Comparison of ENCODE assay signal across 11 mouse cellular contexts in the genomic region with DNA sequence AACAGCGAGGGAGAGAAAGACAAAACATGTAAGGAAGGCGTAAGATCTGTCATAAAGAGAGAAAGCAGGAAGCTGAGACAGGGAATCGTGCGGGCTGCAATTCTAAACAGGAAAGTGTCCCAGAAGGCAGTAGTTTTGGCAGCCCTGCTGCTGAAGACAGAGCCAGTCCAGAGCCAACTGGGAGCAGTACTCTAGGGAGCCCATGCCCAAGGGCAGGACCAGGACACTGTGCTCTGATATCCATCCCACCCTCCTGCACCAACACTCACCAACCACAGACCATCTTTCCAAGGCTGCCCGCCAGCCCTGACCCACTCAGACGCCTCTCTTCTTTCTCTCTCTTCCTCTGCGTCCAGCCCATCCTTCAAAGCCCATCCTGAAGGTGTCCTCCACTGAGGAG. TPM values are rescaled to one million over a fixed set of nuclear protein-coding genes. Genes with fewer than 3 reads are reported as not detected.
DNase-seq lines count a peak whose midpoint lies in the region; ATAC-seq and TF ChIP-seq lines count a peak whose summit lies in the region.
"Had no signal": no experiment of that assay in that cellular context is flagged by ENCODE, and none has a peak within 500 bp of the region (broad histone marks: within the 10 kb centered on the region; RNA-seq: fewer than 3 reads in every experiment).

No protein-coding gene starts in this region.

- no peaks in the 10 kb centered on the region for H3K27me3 ChIP-seq in heart, adult 2 months (ENCODE audit: control insufficient read depth, insufficient read depth, low read length)
- H3K27me3 ChIP-seq in intestine, embryonic 16.5 days (replicated peaks; ENCODE audit: control insufficient read depth, insufficient read depth, low read length), result no peaks in the 10 kb centered on the region
- H3K27me3 ChIP-seq in stomach, embryonic 15.5 days (replicated peaks), result no peaks in the 10 kb centered on the region

- peak in 1 of 2 experiments; percentile 50 for DNase-seq in heart, adult 2 months
- DNase-seq in heart, postnatal 25 days (ENCODE audit: low spot score), result no peak
- DNase-seq in ovary, postnatal 36 days (ENCODE audit: low spot score), result peak; percentile 53
- no peak for DNase-seq in ovary, postnatal 10 days (ENCODE audit: low spot score)
- DNase-seq in cerebellum, adult 8-10 months, result no peak
- DNase-seq: gastrocnemius, adult 2 months; retina, postnatal 1 day had no signal

- TF ChIP-seq CTCF in heart, adult 2 months (IDR thresholded peaks at IDR 0.05), result no peak

- intact Hi-C loops in heart, adult 2 months (cut with DNase I), result loop anchor here (1.0 kb wide), 1 partner anchor 16 kb away; no protein-coding TSS in a partner anchor
- intact Hi-C loops in heart, postnatal 25 days (cut with DNase I), result loop anchor here (5.0 kb wide), 1 partner anchor 54 kb away; no protein-coding TSS in a partner anchor

- TF ChIP-seq POLR2A in heart, adult 2 months (IDR thresholded peaks at IDR 0.05; ENCODE audit: insufficient read depth, low read depth, low read length), result no peak

- no peaks in the 10 kb centered on the region for H3K36me3 ChIP-seq in heart, adult 2 months (ENCODE audit: control insufficient read depth, insufficient read depth, low read length)
- H3K36me3 ChIP-seq in intestine, embryonic 16.5 days (ENCODE audit: control insufficient read depth, insufficient read depth, low read length), result no peaks in the 10 kb centered on the region
- no peaks in the 10 kb centered on the region for H3K36me3 ChIP-seq in stomach, embryonic 15.5 days

- H3K9me3 ChIP-seq in intestine, embryonic 16.5 days (ENCODE audit: control insufficient read depth, low read length), result no peaks in the 10 kb centered on the region
- H3K9me3 ChIP-seq in stomach, embryonic 15.5 days, result no peaks in the 10 kb centered on the region

- no peak overlapping the region for H3K4me3 ChIP-seq in heart, adult 2 months
- no peak overlapping the region for H3K4me3 ChIP-seq in intestine, embryonic 16.5 days (ENCODE audit: low read length)
- H3K4me3 ChIP-seq in stomach, embryonic 15.5 days (replicated peaks), result no peak overlapping the region
- H3K4me3 ChIP-seq: gastrocnemius, adult 2 months; layer of hippocampus, adult 2 months had no signal

- no peak overlapping the region for H3K9ac ChIP-seq in heart, adult 2 months (ENCODE audit: low read depth, low read length)
- H3K9ac ChIP-seq in intestine, embryonic 16.5 days (ENCODE audit: low read depth, low read length), result peak overlapping the region; percentile 2
- H3K9ac ChIP-seq in stomach, embryonic 15.5 days, result no peak overlapping the region

- H3K27ac ChIP-seq in heart, adult 2 months, result peak overlapping the region; percentile 45
- H3K27ac ChIP-seq in intestine, embryonic 16.5 days (ENCODE audit: low read length), result peak overlapping the region; percentile 78
- peak overlapping the region; percentile 78 for H3K27ac ChIP-seq in stomach, embryonic 15.5 days
- H3K27ac ChIP-seq: gastrocnemius, adult 2 months; layer of hippocampus, adult 2 months had no signal

- no peak for TF ChIP-seq EP300 in heart, adult 2 months (IDR thresholded peaks at IDR 0.05; ENCODE audit: insufficient read depth, low read depth, low read length)

- ATAC-seq in intestine, embryonic 16.5 days, result no peak
- ATAC-seq in stomach, embryonic 15.5 days (ENCODE audit: insufficient read depth, low FRiP score, low read depth), result no peak
- no peak for ATAC-seq in megakaryocyte-erythroid progenitor cell, adult 5-6 weeks (replicated peaks; ENCODE audit: low FRiP score, low TSS enrichment, poor library complexity, severe bottlenecking)

- peaks cover 9% of the 10 kb centered on the region for H3K4me1 ChIP-seq in heart, adult 2 months (ENCODE audit: control insufficient read depth, insufficient read depth, low read length)
- peaks cover 57% of the 10 kb centered on the region for H3K4me1 ChIP-seq in intestine, embryonic 16.5 days (ENCODE audit: control insufficient read depth, insufficient read depth, low read length)
- peaks cover 54% of the 10 kb centered on the region for H3K4me1 ChIP-seq in stomach, embryonic 15.5 days

- H3K79me2 ChIP-seq in heart, adult 2 months (replicated peaks; ENCODE audit: control insufficient read depth, insufficient read depth, low read length), result no peaks in the 10 kb centered on the region

- 27% methylated on average over 7 of the region's 7 CpGs for WGBS in heart, adult 2 months
- 52% methylated on average over 7 of the region's 7 CpGs for WGBS in intestine, embryonic 16.5 days
- WGBS in stomach, embryonic 15.5 days, result 47% methylated on average over 7 of the region's 7 CpGs

- no peak overlapping the region for H3K4me2 ChIP-seq in intestine, embryonic 16.5 days (ENCODE audit: low read depth, low read length)
- 0 out of 2 replicates have a peak overlapping the region, but pooled peaks have one; percentile 1 for H3K4me2 ChIP-seq in stomach, embryonic 15.5 days

RNA-seq across cellular contexts. Expression of a gene that starts 5.1 kb away (rescaled TPM):
- 1 to 10 TPM; 7.9 to 9.5 TPM for total RNA-seq in heart, adult 2 months (2021)
- 4.4 and 6.1 TPM in 2 replicates for polyA plus RNA-seq in heart, adult 2 months (2012; rRNA removed)
- total RNA-seq in heart, postnatal 25 days (2021), result 10 to 100 TPM in 1 of 2 experiments, 1 to 10 TPM in 1; 9.5 to 10.3 TPM
- 7.1 and 7.3 TPM in 2 replicates for polyA plus RNA-seq in intestine, embryonic 16.5 days (2015; fragmentation: Nextera tagmentation; extraction: Ambion mirVana)
- polyA plus RNA-seq in stomach, embryonic 15.5 days (2015; fragmentation: Nextera tagmentation; extraction: Ambion mirVana), result 11.0 and 11.5 TPM in 2 replicates
- total RNA-seq in megakaryocyte-erythroid progenitor cell, adult 5-6 weeks (2014; fragmentation: Nextera tagmentation), result 9.6 and 24.6 TPM in 2 replicates
- total RNA-seq in megakaryocyte-erythroid progenitor cell, adult 5-6 weeks (2017), result 5.0 and 6.3 TPM in 2 replicates
